Mouse (Mus musculus): ENCODE results near the gene Unc13d. TPM values are rescaled to one million over a fixed set of nuclear protein-coding genes. Genes with fewer than 3 reads are reported as not detected.
"Not testable (repeated sequence)": the region's sequence is repeated elsewhere in the genome, so short reads cannot be mapped to it uniquely, and the experiment has no call there.

Gene Unc13d
- total RNA-seq (2018; cell fraction: chromatin; rRNA removed) = 100 to 1,000 TPM in 2 of 26 experiments, 10 to 100 TPM in 24; 14.8 to 119 (median 60.6) TPM
- 10 to 100 TPM; 15.6 to 40.0 (median 25.6) TPM for total RNA-seq (2018; cell fraction: cytosol; rRNA removed)
- 10 to 100 TPM; 11.9 to 57.1 (median 36.5) TPM for total RNA-seq (2018; cell fraction: nucleus; rRNA removed)
- polyA plus RNA-seq (2018) = 10.9 to 18.9 TPM (median 16.8 TPM) in 3 replicates

DNA sequence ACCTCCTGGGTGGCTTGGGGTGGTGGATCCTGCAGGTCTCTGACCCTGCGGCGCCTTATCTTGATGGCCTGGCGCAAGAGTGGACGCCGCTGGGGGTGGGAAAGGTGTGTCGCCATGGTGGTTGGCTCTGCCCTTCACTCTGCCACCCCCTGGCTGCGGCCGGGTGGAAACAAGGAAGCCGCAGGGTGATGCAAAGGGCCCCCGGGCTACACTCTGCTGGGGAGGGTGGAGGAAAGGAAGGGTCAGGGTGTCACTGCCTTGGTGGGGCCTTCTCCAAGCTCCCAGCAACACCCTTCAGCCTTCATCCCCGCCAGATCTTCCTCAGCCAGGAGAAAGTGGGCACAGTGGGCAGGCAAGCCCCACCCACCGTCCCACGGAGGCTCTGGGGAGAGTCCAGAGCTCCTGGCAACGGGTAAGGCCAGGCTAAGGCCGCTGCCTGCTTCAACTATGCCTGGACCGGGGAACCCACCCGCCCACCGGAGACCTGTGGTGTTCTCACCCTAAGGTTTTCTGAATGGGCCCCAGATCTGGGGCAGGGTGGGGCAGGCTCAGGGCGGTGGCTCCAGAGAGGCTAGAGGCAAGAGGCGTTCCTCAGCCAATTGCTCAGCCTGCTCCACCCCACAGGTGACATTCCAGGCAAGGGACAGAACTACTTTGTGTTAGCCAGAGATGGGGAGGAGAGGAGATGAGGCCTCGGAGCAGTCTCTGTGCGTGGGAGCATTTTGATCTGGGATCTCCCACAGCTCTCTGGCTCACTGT, at the start of gene Unc13d:
TSS of gene Unc13d (minus strand) at position 516 of the 759 bp plus-strand sequence.
- H3K27ac ChIP-seq = peak within 1 kb of the TSS; percentile 84
- peaks cover 47% of the 10 kb centered on the region for H3K36me3 ChIP-seq (ENCODE audit: inconsistent target)
- H3K4me3 ChIP-seq (ENCODE audit: inconsistent target) = peak within 1 kb of the TSS; percentile 78
- peaks cover 30% of the 10 kb centered on the region; the same call in 1 of the 2 replicates for H3K79me2 ChIP-seq (ENCODE audit: inconsistent target)
- WGBS (ENCODE audit: missing documents) = 4% methylated on average over 22 of the region's 22 CpGs

GRCm38 (mm10) chr11:116126261-116126660, 48.5 kb upstream of the Unc13d start:
- Histone ChIP-seq H3K4me3 (ENCODE audit: inconsistent target) (no peak overlapping the region), H3K79me2 (ENCODE audit: inconsistent target) (peaks cover 18% of the 10 kb centered on the region), H3K36me3 (ENCODE audit: inconsistent target) (peaks cover 68% of the 10 kb centered on the region), H3K27ac (no peak overlapping the region)
- 98% methylated on average over 15 of the region's 15 CpGs for WGBS (ENCODE audit: missing documents)

GRCm38 (mm10) chr11:116121731-116122245, 44.0 kb upstream of the Unc13d start:
- H3K4me3 ChIP-seq (ENCODE audit: inconsistent target); H3K27ac ChIP-seq; H3K79me2 ChIP-seq (ENCODE audit: inconsistent target): not testable (repeated sequence)
- WGBS (ENCODE audit: missing documents) = 95% methylated on average over 8 of the region's 8 CpGs
- peaks cover 60% of the 10 kb centered on the region for H3K36me3 ChIP-seq (ENCODE audit: inconsistent target)

GRCm38 (mm10) chr11:116117819-116118218, 40.1 kb upstream of the Unc13d start:
- no peak overlapping the region for H3K27ac ChIP-seq

GRCm38 (mm10) chr11:116117241-116117640, 39.5 kb upstream of the Unc13d start:
- H3K79me2 ChIP-seq (ENCODE audit: inconsistent target) = no peaks in the 10 kb centered on the region
- no peak overlapping the region for H3K27ac ChIP-seq
- H3K4me3 ChIP-seq (ENCODE audit: inconsistent target) = no peak overlapping the region
- 92% methylated on average over 12 of the region's 12 CpGs for whole genome bisulfite sequencing (ENCODE audit: missing documents)
- peaks cover 14% of the 10 kb centered on the region; the same call in 1 of the 2 replicates for H3K36me3 ChIP-seq (ENCODE audit: inconsistent target)

More at GRCm38 (mm10) chr11:116117819-116118218, 40.1 kb upstream of the Unc13d start:
- Histone ChIP-seq H3K36me3 (ENCODE audit: inconsistent target) (peaks cover 20% of the 10 kb centered on the region), H3K4me3 (ENCODE audit: inconsistent target) (no peak overlapping the region), H3K79me2 (ENCODE audit: inconsistent target) (no peaks in the 10 kb centered on the region)

DNA sequence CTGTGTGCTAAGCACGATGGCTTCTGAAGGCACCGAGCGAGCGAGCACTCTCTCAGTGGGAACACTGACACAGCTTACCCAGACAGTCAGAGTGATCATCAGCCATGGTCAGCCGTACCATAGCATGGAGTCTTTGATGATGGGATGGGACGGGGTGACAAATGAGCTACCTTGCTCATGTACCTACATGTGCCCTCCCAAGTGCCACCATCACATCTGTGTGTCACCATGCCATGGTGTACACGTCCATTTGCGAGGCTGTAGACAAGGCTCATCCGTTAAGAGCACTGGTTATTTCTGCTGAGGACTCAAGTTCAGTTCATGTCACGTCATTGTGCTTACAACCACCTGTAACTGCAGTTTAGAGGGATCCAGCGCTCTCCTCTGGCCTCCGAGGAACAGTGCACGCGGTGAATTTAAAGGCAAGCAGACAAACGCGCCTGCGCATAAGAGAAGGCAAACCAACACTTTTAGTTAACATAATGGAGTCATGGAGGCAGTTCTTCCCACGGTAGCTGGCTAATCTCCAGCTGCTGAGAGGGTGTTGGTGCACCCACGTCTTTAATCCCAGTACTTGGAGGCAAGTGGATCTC, 33.9 kb upstream of the Unc13d start:
- 97% methylated on average over 19 of the region's 19 CpGs for WGBS (ENCODE audit: missing documents)
- peak overlapping the region; percentile 97; the same call in 1 of the 2 replicates for H3K27ac ChIP-seq
- no peak overlapping the region for H3K4me3 ChIP-seq (ENCODE audit: inconsistent target)
- peaks cover 26% of the 10 kb centered on the region for H3K79me2 ChIP-seq (ENCODE audit: inconsistent target)
- H3K36me3 ChIP-seq (ENCODE audit: inconsistent target) = peaks cover 5% of the 10 kb centered on the region; the same call in 1 of the 2 replicates

GRCm38 (mm10) chr11:116111067-116111466, 33.3 kb upstream of the Unc13d start:
- Histone ChIP-seq H3K36me3 (ENCODE audit: inconsistent target) (peaks cover 11% of the 10 kb centered on the region; the same call in 1 of the 2 replicates), H3K27ac (peak overlapping the region; percentile 97), H3K4me3 (ENCODE audit: inconsistent target) (peak overlapping the region; percentile 48; the same call in 1 of the 2 replicates), H3K79me2 (ENCODE audit: inconsistent target) (peaks cover 26% of the 10 kb centered on the region)
- 91% methylated on average over 4 of the region's 4 CpGs for WGBS (ENCODE audit: missing documents)

DNA sequence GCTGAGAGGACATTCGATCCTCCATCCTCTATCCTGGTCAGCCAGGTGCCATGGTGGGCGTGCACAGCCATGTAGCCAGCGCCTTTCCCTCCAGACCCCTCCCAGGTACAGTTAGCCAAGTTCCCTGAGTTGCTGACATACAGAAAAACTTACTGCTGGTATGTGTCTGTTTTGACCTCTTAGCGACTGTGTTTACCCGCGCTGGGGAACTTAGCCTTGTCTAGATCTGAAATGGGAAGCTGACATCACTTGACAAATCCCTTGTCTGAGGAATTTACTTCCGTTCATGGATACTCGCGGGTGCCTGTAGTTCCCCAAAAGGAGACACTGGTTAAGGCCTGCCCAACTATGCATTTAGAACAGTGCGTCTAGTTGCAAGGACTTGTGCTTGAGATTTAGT, 32.8 kb upstream of the Unc13d start:
- Histone ChIP-seq H3K79me2 (ENCODE audit: inconsistent target) (peaks cover 26% of the 10 kb centered on the region), H3K36me3 (ENCODE audit: inconsistent target) (peaks cover 16% of the 10 kb centered on the region; the same call in 1 of the 2 replicates), H3K27ac (peak overlapping the region; percentile 97), H3K4me3 (ENCODE audit: inconsistent target) (peak overlapping the region; percentile 48)
- 3% methylated on average over 10 of the region's 10 CpGs for WGBS (ENCODE audit: missing documents)

DNA sequence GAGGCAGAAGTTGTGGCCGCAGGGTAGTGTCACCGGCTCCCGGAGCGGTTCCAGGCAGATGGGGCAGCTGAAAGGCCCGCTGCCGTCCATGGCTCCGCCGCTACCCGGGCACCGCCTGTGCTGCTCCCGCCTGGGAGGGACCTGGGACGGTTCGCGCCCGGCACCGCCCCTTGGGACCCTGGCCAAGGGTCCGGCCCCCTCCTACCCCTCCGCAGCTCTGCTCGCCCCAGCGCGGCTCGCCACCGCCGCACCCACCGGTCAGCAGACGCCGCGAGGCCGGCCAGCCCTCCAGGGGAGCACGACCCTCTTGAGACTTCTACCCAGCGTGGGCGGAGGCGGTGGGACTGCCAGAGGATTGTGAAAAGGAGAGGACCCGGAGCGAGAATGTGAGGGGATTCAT, 32.4 kb upstream of the Unc13d start:
- WGBS (ENCODE audit: missing documents) = 2% methylated on average over 34 of the region's 35 CpGs
- Histone ChIP-seq H3K4me3 (ENCODE audit: inconsistent target) (peak overlapping the region; percentile 48), H3K79me2 (ENCODE audit: inconsistent target) (peaks cover 26% of the 10 kb centered on the region), H3K27ac (peak overlapping the region; percentile 97), H3K36me3 (ENCODE audit: inconsistent target) (peaks cover 18% of the 10 kb centered on the region; the same call in 1 of the 2 replicates)

DNA sequence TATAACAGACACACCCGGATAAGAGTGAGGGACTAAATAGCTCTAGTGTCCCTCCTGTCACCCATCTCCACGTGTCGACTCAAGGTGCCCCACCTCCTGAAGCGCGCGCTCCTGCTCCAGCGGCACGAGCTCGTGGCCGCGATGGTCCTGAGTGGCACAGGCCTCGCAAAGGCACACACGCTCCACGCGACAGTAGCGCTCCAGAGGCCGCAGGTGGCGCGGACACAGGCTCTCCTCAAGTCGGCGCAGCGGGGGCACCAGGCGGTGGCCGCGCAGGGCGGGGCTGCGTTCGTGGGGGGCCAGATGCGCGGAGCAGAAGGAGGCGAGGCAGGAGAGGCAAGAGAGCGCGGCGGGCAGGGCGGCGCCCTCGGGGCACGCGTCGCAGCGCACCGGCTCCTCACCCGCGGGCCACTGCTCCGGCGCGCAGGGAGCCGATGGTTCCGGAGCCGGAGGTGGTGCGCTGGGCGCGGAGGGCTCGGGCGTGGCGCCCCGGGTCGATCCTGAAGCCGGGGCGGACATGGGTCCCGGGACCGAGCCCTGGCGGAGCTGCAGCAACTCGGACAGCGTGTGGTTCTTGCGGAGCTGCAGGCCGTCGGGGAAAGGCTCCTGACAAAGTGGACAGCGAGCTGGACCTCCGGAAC, 31.8 kb upstream of the Unc13d start:
- H3K4me3 ChIP-seq (ENCODE audit: inconsistent target) = peak overlapping the region; percentile 56

GRCm38 (mm10) chr11:116108464-116109137, 30.8 kb upstream of the Unc13d start:
- Histone ChIP-seq H3K4me3 (ENCODE audit: inconsistent target) (peak overlapping the region; percentile 56), H3K36me3 (ENCODE audit: inconsistent target) (peaks cover 18% of the 10 kb centered on the region; the same call in 1 of the 2 replicates), H3K79me2 (ENCODE audit: inconsistent target) (peaks cover 26% of the 10 kb centered on the region), H3K27ac (peak overlapping the region; percentile 25; the same call in 1 of the 2 replicates)
- 37% methylated on average over 23 of the region's 23 CpGs for WGBS (ENCODE audit: missing documents)

More for the DNA sequence above, 31.8 kb upstream of the Unc13d start:
- Histone ChIP-seq H3K27ac (peak overlapping the region; percentile 25; the same call in 1 of the 2 replicates), H3K36me3 (ENCODE audit: inconsistent target) (peaks cover 18% of the 10 kb centered on the region; the same call in 1 of the 2 replicates), H3K79me2 (ENCODE audit: inconsistent target) (peaks cover 26% of the 10 kb centered on the region)
- WGBS (ENCODE audit: missing documents) = 1% methylated on average over 70 of the region's 70 CpGs

GRCm38 (mm10) chr11:116107777-116108285, 30.1 kb upstream of the Unc13d start:
- H3K36me3 ChIP-seq (ENCODE audit: inconsistent target) = peaks cover 18% of the 10 kb centered on the region; the same call in 1 of the 2 replicates
- peaks cover 26% of the 10 kb centered on the region for H3K79me2 ChIP-seq (ENCODE audit: inconsistent target)
- no peak overlapping the region for H3K27ac ChIP-seq
- 79% methylated on average over 16 of the region's 19 CpGs for WGBS (ENCODE audit: missing documents)
- H3K4me3 ChIP-seq (ENCODE audit: inconsistent target) = no peak overlapping the region

DNA sequence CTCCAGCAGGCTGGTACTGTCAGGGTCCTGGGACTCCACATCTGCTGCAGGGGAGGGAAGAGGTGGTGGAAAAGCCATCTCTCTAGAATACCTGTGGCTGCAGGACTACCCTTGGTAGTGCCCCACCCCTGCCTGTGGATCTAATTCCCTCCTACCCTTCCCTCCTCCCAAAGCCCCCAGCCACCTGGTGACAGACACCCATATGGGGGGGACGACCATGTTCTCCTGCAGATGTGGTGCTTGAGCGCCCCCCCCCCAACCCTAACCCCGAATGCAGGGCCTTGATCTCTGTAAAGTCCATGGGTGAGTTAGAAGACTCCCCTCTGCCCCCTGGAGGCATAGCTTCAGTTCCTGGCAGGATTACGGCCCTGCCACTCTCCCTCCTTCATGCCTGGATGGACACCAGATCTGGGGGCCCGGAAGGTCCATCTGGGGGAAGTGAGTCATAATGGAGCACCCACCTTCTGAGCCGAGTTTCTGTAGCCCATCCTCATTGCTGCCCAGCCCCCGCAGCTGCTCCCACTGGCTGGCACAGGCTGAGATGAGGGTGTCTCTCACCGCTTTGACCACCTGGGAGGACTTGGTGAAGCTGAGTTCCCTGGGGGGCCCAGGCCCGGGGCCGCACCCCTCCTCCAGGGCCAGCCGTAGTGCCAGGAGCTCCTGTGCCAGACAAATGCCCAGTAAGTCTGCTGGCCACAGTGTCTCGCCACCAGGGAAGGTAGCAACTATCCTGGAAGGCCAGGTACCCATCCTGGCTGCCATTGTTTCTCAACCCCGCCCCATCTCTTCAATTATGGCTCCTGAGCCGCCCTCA, 29.4 kb upstream of the Unc13d start:
- peaks cover 18% of the 10 kb centered on the region; the same call in 1 of the 2 replicates for H3K36me3 ChIP-seq (ENCODE audit: inconsistent target)
- H3K79me2 ChIP-seq (ENCODE audit: inconsistent target) = peaks cover 26% of the 10 kb centered on the region
- no peak overlapping the region for H3K27ac ChIP-seq
- WGBS (ENCODE audit: missing documents) = 69% methylated on average over 13 of the region's 14 CpGs
- H3K4me3 ChIP-seq (ENCODE audit: inconsistent target) = no peak overlapping the region
